Mouse (Mus musculus) liver (tissue): ENCODE data around the gene Zfp989.
"Not testable (repeated sequence)": the region's sequence is repeated elsewhere in the genome, so short reads cannot be mapped to it uniquely, and the experiment has no call there.

Experiments used
- DNase-seq: peaks from one replicate; pipeline ENCODE4 v3.0.0-alpha.2; 2020; ENCODE audit warnings: mixed read lengths

Gene Zfp989

GRCm38 (mm10) chr4:146971757-146972156, at the start of gene Zfp989:
TSS of gene Zfp989 (plus strand) at chr4:146971976.
- DNase-seq, result not testable (repeated sequence)

- no peak for DNase-seq
Measured at GRCm38 (mm10) chr4:146932311-146933082, 39.3 kb upstream of the Zfp989 start.

GRCm38 (mm10) chr4:146941691-146942090, 30.1 kb upstream of the Zfp989 start:
- not testable (repeated sequence) for DNase-seq

- DNase-seq, result not testable (repeated sequence)
Measured at GRCm38 (mm10) chr4:146976581-146976980, 4.8 kb downstream of the Zfp989 start.

- DNase-seq, result not testable (repeated sequence)
Measured at GRCm38 (mm10) chr4:147018400-147018799, 46.6 kb downstream of the Zfp989 start.

GRCm38 (mm10) chr4:147021550-147021949, 49.8 kb downstream of the Zfp989 start, which contains the start of gene Rex2:
TSS of gene Rex2 (plus strand) at chr4:147021850.
- not testable (repeated sequence) for DNase-seq

- DNase-seq, result not testable (repeated sequence)
Measured at GRCm38 (mm10) chr4:147026374-147026773, 54.6 kb downstream of the Zfp989 start.

GRCm38 (mm10) chr4:147031308-147032036, 59.7 kb downstream of the Zfp989 start:
- DNase-seq, result not testable (repeated sequence)
